Mouse (Mus musculus): ENCODE measurements at regions not wholly inside any gene's neighbourhood (a gene's known extent, or its start where the extent isn't known, plus 50 kb on each side); places are given as distances from the start of the nearest gene placed in this dataset.
"Not testable (repeated sequence)": the region's sequence is repeated elsewhere in the genome, so short reads cannot be mapped to it uniquely, and the experiment has no call there.

GRCm38 (mm10) chr19:54116829-54117228 is 72.9 kb downstream of the Adra2a start:
- Histone ChIP-seq H3K4me1 (replicated peaks; ENCODE audit: control insufficient read depth, insufficient read depth, low read length) (0 out of 2 replicates have a peak, but pooled peaks cover 2% of the 10 kb centered on the region), H3K9ac (ENCODE audit: low read depth, low read length) (no peak overlapping the region), H3K4me2 (replicated peaks; ENCODE audit: low read depth, low read length) (no peak overlapping the region), H3K27ac (ENCODE audit: low read depth, low read length) (no peak overlapping the region), H3K36me3 (ENCODE audit: control insufficient read depth, insufficient read depth, low read length) (no peaks in the 10 kb centered on the region), H3K9me3 (ENCODE audit: control insufficient read depth, low read length) (no peaks in the 10 kb centered on the region), H3K4me3 (ENCODE audit: low read depth, low read length) (no peak overlapping the region), H3K27me3 (ENCODE audit: control insufficient read depth, insufficient read depth, low read length) (no peaks in the 10 kb centered on the region)
- DNase-seq (ENCODE audit: low spot score): no peak
- WGBS: 83% methylated on average over 4 of the region's 4 CpGs
- ATAC-seq (ENCODE audit: low FRiP score): no peak

GRCm38 (mm10) chr19:54117676-54118075 is 73.7 kb downstream of the Adra2a start:
- H3K9me3 ChIP-seq (ENCODE audit: control insufficient read depth, low read length): no peaks in the 10 kb centered on the region
- H3K36me3 ChIP-seq (ENCODE audit: control insufficient read depth, insufficient read depth, low read length): no peaks in the 10 kb centered on the region
- no peak overlapping the region for H3K4me2 ChIP-seq (replicated peaks; ENCODE audit: low read depth, low read length)
- H3K4me3 ChIP-seq (ENCODE audit: low read depth, low read length): no peak overlapping the region
- H3K27ac ChIP-seq (ENCODE audit: low read depth, low read length): no peak overlapping the region
- 61% methylated on average over 11 of the region's 11 CpGs for WGBS
- DNase-seq (ENCODE audit: low spot score) (no peak), ATAC-seq (ENCODE audit: low FRiP score) (no peak)
- H3K4me1 ChIP-seq (replicated peaks; ENCODE audit: control insufficient read depth, insufficient read depth, low read length): 0 out of 2 replicates have a peak, but pooled peaks cover 2% of the 10 kb centered on the region
- no peak overlapping the region for H3K9ac ChIP-seq (ENCODE audit: low read depth, low read length)
- no peaks in the 10 kb centered on the region for H3K27me3 ChIP-seq (ENCODE audit: control insufficient read depth, insufficient read depth, low read length)

GRCm38 (mm10) chr19:54123586-54123985 is 79.6 kb downstream of the Adra2a start:
- Histone ChIP-seq H3K4me2 (replicated peaks; ENCODE audit: low read depth, low read length) (no peak overlapping the region), H3K27me3 (ENCODE audit: control insufficient read depth, insufficient read depth, low read length) (no peaks in the 10 kb centered on the region), H3K27ac (ENCODE audit: low read depth, low read length) (no peak overlapping the region), H3K36me3 (ENCODE audit: control insufficient read depth, insufficient read depth, low read length) (no peaks in the 10 kb centered on the region), H3K4me3 (ENCODE audit: low read depth, low read length) (no peak overlapping the region), H3K9me3 (ENCODE audit: control insufficient read depth, low read length) (no peaks in the 10 kb centered on the region), H3K9ac (ENCODE audit: low read depth, low read length) (no peak overlapping the region), H3K4me1 (replicated peaks; ENCODE audit: control insufficient read depth, insufficient read depth, low read length) (no peaks in the 10 kb centered on the region)
- ATAC-seq (ENCODE audit: low FRiP score) (no peak), DNase-seq (ENCODE audit: low spot score) (no peak)
- WGBS: 81% methylated on average over 9 of the region's 9 CpGs

GRCm38 (mm10) chr19:54151766-54152165 is 107.8 kb downstream of the Adra2a start:
- not testable (repeated sequence) for H3K9me3 ChIP-seq (ENCODE audit: control insufficient read depth, low read length); DNase-seq (ENCODE audit: low spot score); H3K4me3 ChIP-seq (ENCODE audit: low read depth, low read length); ATAC-seq (ENCODE audit: low FRiP score); H3K4me2 ChIP-seq (replicated peaks; ENCODE audit: low read depth, low read length); H3K27me3 ChIP-seq (ENCODE audit: control insufficient read depth, insufficient read depth, low read length); H3K9ac ChIP-seq (ENCODE audit: low read depth, low read length); H3K36me3 ChIP-seq (ENCODE audit: control insufficient read depth, insufficient read depth, low read length); H3K27ac ChIP-seq (ENCODE audit: low read depth, low read length); H3K4me1 ChIP-seq (replicated peaks; ENCODE audit: control insufficient read depth, insufficient read depth, low read length)
- WGBS: 93% methylated on average over 1 of the region's 1 CpGs

GRCm38 (mm10) chr19:54154400-54154799 is 110.4 kb downstream of the Adra2a start:
- ATAC-seq (ENCODE audit: low FRiP score): no peak
- 87% methylated on average over 4 of the region's 4 CpGs for WGBS

GRCm38 (mm10) chr19:54170361-54170760 is 126.4 kb downstream of the Adra2a start:
- 56% methylated on average over 2 of the region's 2 CpGs for WGBS
- no peak for DNase-seq (ENCODE audit: low spot score)
- Histone ChIP-seq H3K4me1 (replicated peaks; ENCODE audit: control insufficient read depth, insufficient read depth, low read length) (no peaks in the 10 kb centered on the region), H3K9me3 (ENCODE audit: control insufficient read depth, low read length) (no peaks in the 10 kb centered on the region), H3K4me2 (replicated peaks; ENCODE audit: low read depth, low read length) (no peak overlapping the region), H3K4me3 (ENCODE audit: low read depth, low read length) (no peak overlapping the region), H3K27ac (ENCODE audit: low read depth, low read length) (no peak overlapping the region), H3K9ac (ENCODE audit: low read depth, low read length) (no peak overlapping the region), H3K36me3 (ENCODE audit: control insufficient read depth, insufficient read depth, low read length) (no peaks in the 10 kb centered on the region), H3K27me3 (ENCODE audit: control insufficient read depth, insufficient read depth, low read length) (no peaks in the 10 kb centered on the region)
- no peak for ATAC-seq (ENCODE audit: low FRiP score)

More at GRCm38 (mm10) chr19:54154400-54154799, 110.4 kb downstream of the Adra2a start:
- DNase-seq (ENCODE audit: low spot score): no peak
- Histone ChIP-seq H3K4me2 (replicated peaks; ENCODE audit: low read depth, low read length) (no peak overlapping the region), H3K9me3 (ENCODE audit: control insufficient read depth, low read length) (no peaks in the 10 kb centered on the region), H3K4me3 (ENCODE audit: low read depth, low read length) (no peak overlapping the region), H3K9ac (ENCODE audit: low read depth, low read length) (no peak overlapping the region), H3K36me3 (ENCODE audit: control insufficient read depth, insufficient read depth, low read length) (no peaks in the 10 kb centered on the region), H3K4me1 (replicated peaks; ENCODE audit: control insufficient read depth, insufficient read depth, low read length) (no peaks in the 10 kb centered on the region), H3K27ac (ENCODE audit: low read depth, low read length) (no peak overlapping the region), H3K27me3 (ENCODE audit: control insufficient read depth, insufficient read depth, low read length) (no peaks in the 10 kb centered on the region)

GRCm38 (mm10) chr19:54174090-54175055 is 130.4 kb downstream of the Adra2a start:
- no peak overlapping the region for H3K27ac ChIP-seq (ENCODE audit: low read depth, low read length)
- H3K4me3 ChIP-seq (ENCODE audit: low read depth, low read length): no peak overlapping the region
- no peak overlapping the region for H3K4me2 ChIP-seq (replicated peaks; ENCODE audit: low read depth, low read length)
- H3K27me3 ChIP-seq (ENCODE audit: control insufficient read depth, insufficient read depth, low read length): no peaks in the 10 kb centered on the region
- WGBS: 87% methylated on average over 14 of the region's 14 CpGs
- H3K9ac ChIP-seq (ENCODE audit: low read depth, low read length): no peak overlapping the region
- H3K36me3 ChIP-seq (ENCODE audit: control insufficient read depth, insufficient read depth, low read length): no peaks in the 10 kb centered on the region
- H3K4me1 ChIP-seq (replicated peaks; ENCODE audit: control insufficient read depth, insufficient read depth, low read length): no peaks in the 10 kb centered on the region
- H3K9me3 ChIP-seq (ENCODE audit: control insufficient read depth, low read length): no peaks in the 10 kb centered on the region
- no peak for ATAC-seq (ENCODE audit: low FRiP score)
- no peak for DNase-seq (ENCODE audit: low spot score)

GRCm38 (mm10) chr19:54175766-54176165 is 131.8 kb downstream of the Adra2a start:
- Histone ChIP-seq H3K9me3 (ENCODE audit: control insufficient read depth, low read length) (no peaks in the 10 kb centered on the region), H3K4me3 (ENCODE audit: low read depth, low read length) (no peak overlapping the region), H3K27me3 (ENCODE audit: control insufficient read depth, insufficient read depth, low read length) (no peaks in the 10 kb centered on the region), H3K9ac (ENCODE audit: low read depth, low read length) (no peak overlapping the region), H3K4me1 (replicated peaks; ENCODE audit: control insufficient read depth, insufficient read depth, low read length) (no peaks in the 10 kb centered on the region), H3K27ac (ENCODE audit: low read depth, low read length) (no peak overlapping the region), H3K4me2 (replicated peaks; ENCODE audit: low read depth, low read length) (no peak overlapping the region), H3K36me3 (ENCODE audit: control insufficient read depth, insufficient read depth, low read length) (no peaks in the 10 kb centered on the region)
- ATAC-seq (ENCODE audit: low FRiP score) (no peak), DNase-seq (ENCODE audit: low spot score) (peak; percentile 51)
- WGBS: 53% methylated on average over 7 of the region's 7 CpGs

GRCm38 (mm10) chr19:54177491-54177890 is 133.5 kb downstream of the Adra2a start:
- ATAC-seq (ENCODE audit: low FRiP score) (no peak), DNase-seq (ENCODE audit: low spot score) (no peak)
- H3K36me3 ChIP-seq (ENCODE audit: control insufficient read depth, insufficient read depth, low read length): no peaks in the 10 kb centered on the region
- no peak overlapping the region for H3K9ac ChIP-seq (ENCODE audit: low read depth, low read length)
- no peaks in the 10 kb centered on the region for H3K9me3 ChIP-seq (ENCODE audit: control insufficient read depth, low read length)
- H3K27me3 ChIP-seq (ENCODE audit: control insufficient read depth, insufficient read depth, low read length): no peaks in the 10 kb centered on the region
- no peak overlapping the region for H3K27ac ChIP-seq (ENCODE audit: low read depth, low read length)
- WGBS: 82% methylated on average over 6 of the region's 6 CpGs
- H3K4me3 ChIP-seq (ENCODE audit: low read depth, low read length): no peak overlapping the region
- no peak overlapping the region for H3K4me2 ChIP-seq (replicated peaks; ENCODE audit: low read depth, low read length)
- no peaks in the 10 kb centered on the region for H3K4me1 ChIP-seq (replicated peaks; ENCODE audit: control insufficient read depth, insufficient read depth, low read length)

Data from hindbrain, embryonic 11.5 days (tissue).